Mouse (Mus musculus) bone marrow, adult 2 months (tissue): ENCODE measurements around the gene St7l.

Source experiments
- CTCF ChIP-seq: fragments of 200-500 bp; IDR thresholded peaks from 2 replicates; pipeline ENCODE4 v1.5.1; 2011; ENCODE audit warnings: low read length, control low read depth; ENCODE audit not compliant: control insufficient read depth, insufficient read depth
- POLR2A ChIP-seq: fragments of 200-500 bp; IDR thresholded peaks from 2 replicates; pipeline ENCODE4 v1.6.1; 2011; ENCODE audit warnings: low read depth, mild to moderate bottlenecking, control low read depth, low read length, borderline replicate concordance; ENCODE audit not compliant: control insufficient read depth

- TF ChIP-seq POLR2A, result no peak
- TF ChIP-seq CTCF, result no peak
These were observed 41.4 kb upstream of the St7l start for GRCm38 (mm10) chr3:104822413-104822812.
